Mouse (Mus musculus) 3T3-L1 (cell line): ENCODE data around the gene Ankrd54.

ENCODE experiments used
- DNase-seq: peaks from one replicate; pipeline ENCODE4 v3.0.0-alpha.2; 2015; ENCODE audit warnings: low read depth, low spot score

The Ankrd54 gene

DNA sequence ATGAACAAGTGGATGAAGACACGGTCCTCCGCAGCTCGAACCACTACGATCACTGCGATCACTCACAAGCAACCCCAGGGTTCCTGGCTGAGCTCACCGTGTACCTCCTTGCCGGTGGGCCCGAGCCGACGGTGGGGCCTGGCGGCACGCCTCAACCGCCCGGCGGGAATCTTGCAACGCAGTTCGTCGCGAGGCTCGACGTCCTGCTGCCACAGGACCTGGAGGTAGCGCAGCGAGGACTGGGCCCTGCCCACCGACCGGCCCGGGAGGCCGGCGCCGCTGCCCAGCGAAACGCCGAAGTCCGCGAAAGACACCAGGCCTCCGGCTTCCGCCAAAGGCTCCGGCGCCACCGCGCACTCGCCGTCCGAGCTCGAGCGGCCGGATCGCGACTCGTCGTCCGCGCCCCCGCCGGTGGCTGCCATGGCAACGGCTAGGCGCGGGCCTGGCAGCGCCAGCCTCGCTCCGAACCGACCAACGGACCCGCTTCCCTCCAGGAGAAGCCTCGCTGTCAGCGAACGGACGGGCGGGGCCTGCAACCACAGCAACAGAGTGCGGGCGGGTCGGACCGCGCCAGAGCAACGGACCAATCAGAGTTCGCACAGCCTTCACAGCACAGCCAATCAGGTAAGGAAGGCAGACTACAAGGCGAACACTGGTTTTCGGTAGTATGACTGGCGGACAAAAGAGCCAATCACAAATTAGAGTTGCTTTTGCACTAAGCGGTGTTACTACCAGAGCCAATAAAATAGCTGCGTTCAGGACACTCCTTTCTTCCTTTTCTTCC lies at the start of gene Ankrd54:
TSS of gene Ankrd54 (minus strand) at position 518 of the 784 bp plus-strand sequence.
- peak; percentile 100 for DNase-seq

DNA sequence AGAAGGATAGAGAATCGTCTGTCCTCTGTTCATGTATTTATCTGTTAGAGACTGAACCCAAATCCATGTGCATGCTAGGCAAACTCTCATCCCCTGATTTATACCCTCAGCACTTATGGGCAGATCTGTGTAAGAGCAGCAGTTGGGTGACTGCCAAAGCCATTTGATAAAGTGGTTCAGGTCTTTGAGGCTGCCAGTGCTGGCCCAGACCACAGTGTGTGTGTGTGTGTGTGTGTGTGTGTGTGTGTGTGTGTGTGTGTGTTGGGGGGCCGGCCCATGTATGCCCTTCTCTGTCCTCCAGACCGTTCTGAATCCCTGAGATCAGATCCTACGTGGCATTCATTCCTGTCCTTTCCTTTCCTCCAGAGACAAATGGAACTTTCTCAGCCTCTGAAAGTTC lies 49.1 kb upstream of the Ankrd54 start:
- peak; percentile 21 for DNase-seq

DNA sequence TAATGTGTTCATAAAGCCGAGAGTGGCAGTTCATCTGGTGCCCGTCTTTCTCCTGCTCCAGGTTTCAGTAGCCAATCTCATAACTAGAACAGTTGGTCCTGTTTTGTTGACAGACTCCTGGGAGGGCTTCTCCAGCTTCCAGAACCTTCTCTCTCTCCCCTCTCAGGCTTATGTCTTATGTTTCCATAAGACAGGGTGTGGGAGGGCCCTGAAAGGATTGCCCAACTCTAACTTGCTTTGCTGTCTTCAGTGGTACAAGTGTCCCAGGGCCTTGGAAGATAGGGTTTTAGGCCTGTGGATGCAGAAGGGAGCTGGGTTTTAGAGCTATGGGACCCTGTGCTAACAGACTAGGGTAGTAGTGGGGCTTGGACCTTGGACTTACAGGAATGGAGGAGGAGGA lies 47.8 kb upstream of the Ankrd54 start:
- no peak for DNase-seq

DNA sequence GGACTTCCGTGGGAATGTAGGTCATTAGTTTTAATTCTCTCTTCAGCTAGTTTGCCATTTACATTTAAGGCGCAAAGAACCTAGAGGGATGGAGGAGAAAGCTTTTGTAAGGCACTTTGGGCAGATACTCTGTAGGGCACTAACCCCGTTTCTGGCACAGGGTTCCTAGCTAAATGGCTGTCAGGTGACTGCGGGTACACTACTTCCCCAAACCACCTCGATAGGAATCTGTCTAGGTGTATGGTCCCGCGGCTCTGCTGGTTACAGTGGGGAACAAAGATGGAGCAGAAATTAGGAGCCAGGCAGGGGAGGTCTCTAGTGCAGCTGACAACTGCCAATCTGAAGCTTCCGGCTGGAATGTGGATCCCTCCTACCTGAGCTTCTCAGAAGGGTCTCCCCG lies 47.3 kb upstream of the Ankrd54 start:
- no peak for DNase-seq

DNA sequence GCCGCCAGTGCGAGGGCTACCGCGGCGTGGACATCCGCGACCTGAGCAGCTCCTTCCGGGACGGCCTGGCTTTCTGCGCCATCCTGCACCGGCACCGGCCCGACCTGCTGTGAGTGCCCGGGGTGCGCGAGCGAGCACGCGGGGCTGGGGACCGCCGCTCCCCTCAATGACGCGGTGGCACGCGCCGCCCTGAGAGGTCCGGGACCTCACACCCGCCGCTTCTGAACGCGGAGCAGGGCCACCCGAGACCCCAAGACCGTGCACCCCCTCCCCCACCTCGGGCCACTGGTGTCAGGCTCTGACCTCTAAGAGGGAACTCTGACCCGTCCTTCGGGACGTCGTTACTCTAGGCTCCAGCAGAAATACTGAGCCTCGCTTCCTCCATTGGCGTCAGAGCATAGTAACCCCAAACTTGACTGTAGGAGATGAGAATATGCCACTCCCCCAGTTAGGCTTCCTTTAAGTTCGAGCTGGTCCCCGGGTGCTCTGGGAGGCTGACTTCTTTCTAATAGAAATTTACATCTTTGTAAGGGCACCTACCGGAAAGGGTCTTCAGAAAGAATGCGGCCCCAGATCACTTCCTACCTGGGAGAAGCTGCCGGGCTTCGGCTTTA lies 46.7 kb upstream of the Ankrd54 start:
- DNase-seq: peak; percentile 37

DNA sequence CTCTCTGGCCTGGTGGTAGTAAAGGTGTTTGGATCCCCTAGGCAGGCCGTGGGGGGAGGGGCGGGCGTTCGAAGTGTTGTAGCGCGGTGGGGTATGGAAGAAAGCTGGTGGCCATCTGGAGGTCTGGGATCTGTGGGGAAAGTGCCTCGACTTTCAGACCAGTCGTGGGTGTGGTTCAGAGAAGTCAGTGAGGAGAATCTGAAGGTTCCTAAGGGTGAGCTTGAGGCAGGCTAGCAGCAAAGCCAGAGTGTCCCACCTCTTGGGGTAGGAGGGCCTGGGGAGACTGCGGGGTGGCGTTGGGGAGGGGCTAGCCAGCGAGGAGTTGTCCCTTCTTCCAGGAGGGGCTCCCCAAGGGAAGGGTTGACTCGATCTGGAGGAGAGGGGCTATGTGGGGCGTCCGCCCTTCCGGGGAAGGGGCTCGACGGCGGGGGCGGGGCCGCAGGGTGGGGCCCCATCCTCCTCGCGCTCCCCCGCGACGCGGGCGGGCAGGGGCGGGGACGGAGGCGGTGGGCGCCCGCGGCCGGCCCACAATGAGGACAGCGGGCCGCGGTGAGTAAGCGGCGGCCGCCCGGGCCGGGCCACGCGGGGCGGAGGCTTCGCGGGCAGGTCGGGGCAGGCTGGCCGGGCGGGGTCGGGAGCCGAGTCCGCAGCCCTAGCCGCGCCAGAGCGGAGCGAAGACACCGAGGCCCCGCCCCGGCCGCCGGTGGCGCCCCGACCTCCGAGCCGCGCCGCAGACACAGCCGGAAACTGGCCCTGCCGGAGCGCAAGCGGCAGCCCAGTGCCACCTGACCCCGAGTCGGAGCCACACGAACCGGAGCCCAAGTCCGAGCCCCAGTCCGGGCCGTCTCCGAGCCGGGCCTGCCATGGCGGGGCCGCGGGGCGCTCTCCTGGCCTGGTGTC lies 46.0 kb upstream of the Ankrd54 start, which contains the start of gene Micall1:
TSS of gene Micall1 (plus strand) at position 478 of the 900 bp plus-strand sequence.
- peak; percentile 87 for DNase-seq

DNA sequence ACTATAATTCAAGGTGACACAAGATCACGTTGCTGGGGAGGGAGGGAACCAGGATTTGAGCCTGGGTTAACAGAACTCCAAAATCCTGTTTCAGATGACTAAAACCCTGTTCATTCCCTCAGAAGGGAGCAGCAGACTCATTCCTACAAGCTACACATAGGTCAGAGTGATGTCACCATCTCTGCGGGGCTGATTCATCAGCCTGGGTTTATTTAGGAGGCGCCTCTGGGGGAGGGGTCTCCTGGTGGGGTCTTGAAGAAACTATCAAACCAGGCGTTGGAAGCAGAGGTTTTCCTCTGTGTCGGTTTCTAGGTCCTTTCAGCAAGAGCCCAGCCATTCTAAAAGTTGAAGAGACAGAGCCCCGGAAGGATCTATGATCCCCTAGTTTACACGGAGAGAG lies 45.3 kb upstream of the Ankrd54 start:
- DNase-seq: peak; percentile 84

DNA sequence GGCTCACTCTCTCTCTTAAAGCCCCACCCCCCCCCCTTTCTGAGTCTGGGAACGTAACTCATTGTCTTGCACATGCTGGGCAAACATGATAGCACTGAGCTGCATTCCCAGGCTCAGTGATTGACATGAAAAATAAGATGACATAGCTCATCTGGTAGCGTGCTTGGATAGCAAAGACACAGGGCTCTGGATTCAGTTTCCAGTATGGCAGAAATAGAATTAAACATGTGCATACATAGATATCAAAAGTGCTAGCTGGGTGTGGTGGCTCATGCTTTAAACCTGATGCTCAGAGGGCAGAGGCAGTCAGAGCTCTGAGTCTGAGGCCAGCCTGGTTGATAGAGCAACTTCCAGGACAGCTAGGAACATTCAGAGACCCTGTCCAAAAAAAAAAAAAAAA lies 43.1 kb upstream of the Ankrd54 start:
- DNase-seq: no peak

DNA sequence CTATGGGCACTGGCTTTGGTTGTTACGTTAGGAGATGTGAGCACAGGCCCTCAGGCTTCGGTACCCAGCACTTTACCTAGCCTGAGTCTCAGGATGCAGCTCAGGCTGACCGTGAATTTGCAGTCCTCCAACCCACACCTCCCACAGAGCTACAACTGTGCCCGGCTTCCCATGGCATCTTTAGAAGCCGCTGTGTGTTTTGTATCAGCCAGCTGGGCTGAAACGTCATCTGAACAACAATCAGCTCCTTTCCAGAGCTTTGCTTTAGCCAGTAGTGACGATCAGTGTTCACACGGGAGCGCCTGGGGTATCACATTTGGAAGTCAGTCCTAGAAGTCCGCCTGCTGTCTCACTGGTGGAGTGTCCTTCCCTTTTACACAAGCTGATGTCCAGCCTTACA lies 40.6 kb upstream of the Ankrd54 start:
- DNase-seq: no peak

DNA sequence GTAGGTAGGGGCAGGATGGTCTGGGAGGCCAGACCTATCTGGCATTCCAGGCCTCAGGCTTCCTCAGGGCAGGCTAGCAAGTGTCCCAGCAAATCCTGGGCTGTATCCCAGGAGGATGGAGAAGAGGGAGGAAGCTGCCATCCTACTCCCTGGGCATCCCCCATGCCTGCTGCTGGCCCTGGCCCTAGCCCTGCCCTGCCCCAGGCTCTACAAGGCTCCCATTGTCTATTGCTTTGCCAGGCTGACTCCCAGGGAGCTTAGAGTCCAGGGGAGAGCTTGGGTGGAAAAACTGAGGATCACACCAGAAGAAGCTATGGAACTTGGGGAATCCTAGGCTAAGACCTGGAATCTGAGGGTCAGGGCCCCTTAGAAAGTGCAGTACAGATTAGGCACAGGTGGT lies 38.8 kb upstream of the Ankrd54 start:
- peak; percentile 19 for DNase-seq

DNA sequence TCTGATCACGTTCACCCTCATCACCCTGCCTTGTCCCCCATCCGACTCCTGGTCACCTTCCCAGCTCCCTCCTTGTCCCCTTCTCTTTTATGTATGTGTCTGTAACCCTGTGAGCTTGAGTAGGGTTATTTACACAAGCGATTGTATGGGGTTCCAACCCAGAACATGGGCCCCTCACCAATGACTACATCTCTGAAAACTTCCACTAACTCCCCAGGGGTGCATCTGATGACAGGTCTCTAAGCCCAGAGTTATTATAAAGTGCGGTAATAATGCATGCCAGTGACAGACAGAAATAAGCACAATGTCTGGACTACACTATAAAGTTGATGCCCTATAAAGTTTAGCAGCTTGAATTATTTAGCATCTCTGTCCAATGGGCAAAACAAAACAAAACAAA lies 37.7 kb upstream of the Ankrd54 start:
- peak; percentile 70 for DNase-seq

DNA sequence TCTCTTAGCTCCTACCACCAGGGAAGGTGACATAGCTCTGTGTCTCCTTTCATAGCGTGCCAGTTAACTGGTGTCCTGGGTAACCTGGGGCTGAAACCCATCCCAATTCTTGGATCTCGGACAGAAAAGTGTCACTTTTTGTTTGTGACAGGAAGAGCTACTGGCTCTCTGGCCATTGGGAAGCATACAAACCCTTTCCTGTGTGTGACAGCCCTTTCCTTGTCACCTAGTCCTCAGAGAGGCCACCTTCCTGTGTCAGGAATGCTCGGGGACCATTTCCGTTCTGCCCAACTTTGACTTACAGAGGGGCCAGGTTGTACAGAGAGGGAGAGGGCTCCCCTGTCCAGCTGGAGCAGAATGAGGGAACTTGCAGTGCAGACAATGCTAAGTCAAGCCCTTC lies 36.8 kb upstream of the Ankrd54 start:
- no peak for DNase-seq

DNA sequence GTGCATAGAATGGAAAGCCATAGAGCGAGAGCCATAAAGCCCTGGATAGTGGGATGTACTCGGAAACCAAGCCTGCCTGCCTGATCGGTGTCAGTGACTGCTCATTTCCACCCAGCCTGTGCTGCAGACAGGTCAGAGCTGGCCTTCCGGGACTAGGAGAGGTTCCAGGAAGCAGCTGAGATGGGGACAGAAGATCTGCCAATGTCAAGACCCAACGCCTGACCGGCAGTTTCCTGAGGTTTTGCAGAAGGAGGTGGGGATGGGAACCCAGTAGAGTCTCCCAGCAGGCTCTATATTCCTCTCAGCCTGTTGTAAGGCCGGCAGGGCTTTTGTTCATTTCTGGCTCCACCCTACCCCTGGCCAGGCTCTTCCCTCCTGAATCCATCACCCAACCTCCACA lies 36.2 kb upstream of the Ankrd54 start:
- no peak for DNase-seq

DNA sequence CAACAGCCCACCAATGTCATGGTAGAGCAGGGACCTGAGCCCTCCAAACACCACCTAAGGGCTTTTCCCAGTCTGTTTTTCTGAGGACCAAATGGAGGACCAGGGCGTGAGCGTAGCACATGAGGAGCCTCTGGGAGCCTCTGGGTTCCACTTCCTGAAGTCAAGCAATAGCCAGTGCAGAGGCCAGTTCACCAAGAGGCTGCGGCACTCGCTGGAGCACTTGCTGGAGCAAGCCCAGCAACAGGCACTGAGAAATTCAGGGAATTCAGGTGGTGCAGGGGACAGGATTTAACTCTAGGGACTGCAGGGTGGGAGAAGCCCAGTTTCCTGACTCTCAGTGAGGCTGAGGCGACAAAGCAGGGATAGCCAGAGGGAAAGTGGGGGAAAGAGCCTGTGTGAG lies 35.5 kb upstream of the Ankrd54 start:
- DNase-seq: no peak

DNA sequence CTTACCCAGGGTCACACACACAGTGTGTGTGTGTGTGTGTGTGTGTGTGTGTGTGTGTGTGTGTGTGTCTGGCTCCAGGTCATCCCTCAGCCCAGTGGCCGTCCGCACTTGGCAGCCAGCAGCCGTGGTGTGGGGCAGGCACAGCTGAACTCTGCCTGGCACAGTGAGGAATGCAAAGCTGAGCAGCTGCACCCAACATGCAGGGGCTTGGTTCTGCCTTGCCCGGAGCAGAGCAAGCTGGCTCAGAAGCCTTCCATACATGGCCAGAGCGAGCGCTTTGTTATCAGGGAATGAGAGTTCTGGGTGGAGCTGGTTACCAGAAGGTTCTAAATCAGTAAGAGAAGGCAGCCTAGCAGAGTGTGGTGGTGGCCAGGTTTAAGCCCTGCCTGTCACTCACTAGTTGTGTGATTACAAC lies 34.9 kb upstream of the Ankrd54 start:
- DNase-seq: no peak

DNA sequence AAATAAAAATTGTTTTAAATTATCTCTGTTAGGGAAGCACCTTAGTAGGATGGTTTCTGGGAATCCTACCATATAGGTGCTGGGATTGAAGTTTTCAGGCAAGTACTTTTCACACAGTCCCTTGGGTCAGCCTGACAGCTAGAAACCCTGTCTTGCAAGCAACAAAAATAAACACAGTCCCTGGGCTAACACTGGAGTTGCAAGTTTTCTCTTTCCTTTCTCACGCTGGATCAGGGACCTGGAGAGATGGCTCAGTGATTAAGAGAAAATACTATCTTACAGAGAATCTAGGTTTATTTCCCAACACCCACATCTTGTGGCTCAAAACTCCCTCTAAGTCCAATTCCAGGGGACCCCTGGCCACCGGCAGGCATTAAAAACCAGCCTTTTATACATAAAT lies 34.4 kb upstream of the Ankrd54 start:
- no peak for DNase-seq

DNA sequence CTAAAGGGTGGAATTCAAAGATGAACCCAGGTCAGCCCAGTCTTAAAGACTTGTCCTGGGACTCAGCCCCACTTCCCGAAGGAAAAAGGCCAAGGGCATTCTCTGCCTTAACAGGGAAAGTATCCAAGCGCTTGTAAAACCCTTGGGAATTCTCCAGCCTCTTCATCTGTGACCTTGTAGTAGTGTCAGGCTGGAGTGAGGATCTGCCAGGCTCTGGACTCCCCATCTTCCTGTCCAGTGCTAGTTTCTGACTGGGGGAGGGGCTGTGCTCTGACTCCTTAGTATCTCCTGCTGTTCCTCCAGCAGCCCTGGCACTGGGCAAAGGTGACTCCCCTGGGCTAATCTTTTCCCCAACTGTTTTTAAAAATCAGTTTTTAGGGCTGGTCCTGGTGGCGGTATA lies 33.9 kb upstream of the Ankrd54 start:
- DNase-seq: no peak

DNA sequence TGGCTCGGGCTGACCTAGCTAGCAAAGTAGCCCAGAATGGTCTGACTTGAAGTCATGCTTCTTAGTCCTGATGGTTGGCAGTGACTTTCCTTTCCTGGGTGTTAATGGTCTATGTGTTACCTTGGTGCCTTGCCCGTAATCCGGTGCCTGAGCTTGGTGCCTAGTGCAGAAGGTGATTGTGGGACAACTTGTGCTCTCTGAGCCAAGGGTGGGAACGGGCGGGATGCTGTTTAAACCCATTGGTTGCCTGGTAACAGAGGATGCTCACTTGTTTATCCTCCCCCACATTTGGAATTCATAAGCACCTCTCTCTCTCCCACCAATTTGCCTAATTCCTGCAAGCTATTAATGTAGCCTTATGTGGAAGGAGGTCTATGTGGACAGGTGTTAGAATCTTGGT lies 32.8 kb upstream of the Ankrd54 start:
- no peak for DNase-seq

DNA sequence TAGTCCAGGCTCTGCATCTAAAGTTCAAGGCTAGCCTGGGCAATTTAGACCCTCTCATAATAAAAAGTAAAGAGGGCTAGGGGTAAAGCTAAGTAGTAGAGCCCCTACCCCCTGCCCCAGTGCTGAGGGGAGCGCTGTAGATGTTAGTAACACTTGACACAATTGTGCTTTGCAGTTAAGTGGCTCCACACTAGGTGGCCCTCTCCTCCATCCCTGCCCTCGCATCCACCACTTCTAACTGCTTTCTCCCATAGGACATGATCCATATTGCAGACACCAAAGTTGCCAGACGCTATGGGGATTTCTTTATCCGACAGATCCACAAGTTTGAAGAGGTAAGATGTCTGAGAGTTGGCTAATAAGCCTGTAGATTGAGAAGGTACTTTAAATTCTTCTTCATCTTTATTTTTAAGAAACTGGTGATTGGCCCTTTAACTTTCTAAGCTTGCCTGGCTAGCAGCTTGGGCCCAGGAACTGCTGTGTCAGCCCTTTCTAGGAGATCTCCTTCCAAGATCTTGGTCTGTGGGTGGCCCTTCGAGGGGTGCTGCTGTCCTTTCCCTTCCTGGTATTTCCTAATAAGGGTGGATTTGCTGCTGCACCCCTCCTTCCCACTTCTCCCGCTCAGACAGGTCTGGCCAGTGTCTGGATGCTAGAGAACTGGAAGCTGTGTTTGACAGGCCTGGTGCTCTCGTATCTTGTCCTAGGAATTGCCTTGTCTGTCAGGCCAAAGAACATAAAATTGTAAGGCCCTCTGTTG lies 30.6 kb upstream of the Ankrd54 start:
- peak; percentile 56 for DNase-seq

DNA sequence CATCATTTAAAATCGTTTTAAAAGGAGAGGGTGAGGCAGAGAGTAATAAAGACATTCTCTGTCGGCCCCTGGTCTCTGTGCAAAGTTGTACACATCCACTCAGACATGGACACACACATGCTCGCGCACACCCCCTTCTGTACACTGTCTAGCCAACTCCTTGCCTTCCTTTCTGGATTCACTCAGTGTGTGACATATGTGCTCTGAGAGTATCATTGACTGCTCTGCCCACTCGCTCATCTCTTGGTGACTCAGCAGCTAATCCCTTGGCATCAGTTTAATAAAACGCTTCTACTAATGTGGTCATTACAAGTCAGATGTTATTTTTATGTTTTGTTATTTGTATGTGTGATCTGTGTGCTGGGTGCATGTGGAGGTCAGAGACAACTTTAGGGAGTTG lies 29.6 kb upstream of the Ankrd54 start:
- peak; percentile 47 for DNase-seq

DNA sequence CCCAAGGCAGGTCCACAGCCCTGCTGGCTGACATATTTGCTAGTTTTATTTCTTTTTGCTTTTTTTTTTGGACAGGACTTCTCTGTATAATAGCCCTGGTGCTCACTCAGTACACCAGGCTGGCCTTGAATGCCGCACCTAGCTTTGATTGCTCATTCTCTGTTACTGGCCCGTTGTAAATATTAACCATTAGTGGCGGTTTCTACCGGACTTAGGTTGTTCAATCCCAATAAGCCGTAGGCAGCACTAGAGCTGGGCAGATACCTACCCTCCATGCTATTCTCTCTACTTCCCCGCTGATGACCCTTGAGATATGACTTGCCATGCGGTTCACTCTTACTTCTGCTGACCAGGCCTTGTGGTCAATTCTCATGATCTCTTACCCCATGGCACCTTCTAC lies 16.9 kb upstream of the Ankrd54 start:
- DNase-seq: no peak
